Mouse (Mus musculus) skeletal muscle tissue, adult 2 months (tissue): ENCODE data around the gene Fgd4.

ENCODE experiments used
- DNase-seq: peaks from one replicate; pipeline ENCODE4 v3.0.0-alpha.2; 2012; ENCODE audit warnings: low read depth, low spot score

The Fgd4 gene

GRCm38 (mm10) chr16:16600461-16600860 is at the start of gene Fgd4:
Gene Fgd4 (minus strand): TSS chr16:16600549.
- no peak for DNase-seq

- no peak for DNase-seq
These were observed 44.8 kb upstream of the Fgd4 start for GRCm38 (mm10) chr16:16645148-16645547.

GRCm38 (mm10) chr16:16633730-16634129 is 33.4 kb upstream of the Fgd4 start:
- DNase-seq = no peak

GRCm38 (mm10) chr16:16599586-16600401 is 555 bp downstream of the Fgd4 start:
- DNase-seq = no peak

- DNase-seq = no peak
These were observed 3.8 kb downstream of the Fgd4 start for GRCm38 (mm10) chr16:16596582-16596981.

GRCm38 (mm10) chr16:16592622-16593021 is 7.7 kb downstream of the Fgd4 start:
- no peak for DNase-seq

- peak; percentile 56 for DNase-seq
These were observed 15.8 kb downstream of the Fgd4 start for GRCm38 (mm10) chr16:16584409-16585032.

GRCm38 (mm10) chr16:16576556-16576955 is 23.8 kb downstream of the Fgd4 start:
- DNase-seq = no peak

- DNase-seq = no peak
These were observed 25.8 kb downstream of the Fgd4 start for GRCm38 (mm10) chr16:16574508-16574907.

GRCm38 (mm10) chr16:16573167-16573566 is 27.2 kb downstream of the Fgd4 start:
- DNase-seq = no peak

GRCm38 (mm10) chr16:16571356-16571755 is 29.0 kb downstream of the Fgd4 start:
- peak; percentile 13 for DNase-seq

- no peak for DNase-seq
These were observed 33.6 kb downstream of the Fgd4 start for GRCm38 (mm10) chr16:16566786-16567185.

GRCm38 (mm10) chr16:16566215-16566614 is 34.1 kb downstream of the Fgd4 start:
- no peak for DNase-seq

- DNase-seq = no peak
These were observed 34.6 kb downstream of the Fgd4 start for GRCm38 (mm10) chr16:16565786-16566185.

GRCm38 (mm10) chr16:16560718-16561117 is 39.6 kb downstream of the Fgd4 start:
- DNase-seq = no peak

- peak; percentile 41 for DNase-seq
These were observed 40.3 kb downstream of the Fgd4 start for GRCm38 (mm10) chr16:16559878-16560531.

GRCm38 (mm10) chr16:16559016-16559877 is 41.1 kb downstream of the Fgd4 start:
- DNase-seq = no peak

- DNase-seq = no peak
These were observed 42.6 kb downstream of the Fgd4 start for GRCm38 (mm10) chr16:16557738-16558137.

- no peak for DNase-seq
These were observed 46.3 kb downstream of the Fgd4 start for GRCm38 (mm10) chr16:16554098-16554497.

- no peak for DNase-seq
These were observed 48.2 kb downstream of the Fgd4 start for GRCm38 (mm10) chr16:16552197-16552596.

GRCm38 (mm10) chr16:16549105-16549504 is 51.2 kb downstream of the Fgd4 start:
- no peak for DNase-seq

- no peak for DNase-seq
These were observed 53.7 kb downstream of the Fgd4 start for GRCm38 (mm10) chr16:16546657-16547056.
